Mouse (Mus musculus) kidney, embryonic 15.5 days (tissue): Measurements from ENCODE around the gene Ankrd50. TPM values are rescaled to one million over a fixed set of nuclear protein-coding genes. Genes with fewer than 3 reads are reported as not detected.

Experiments
- ATAC-seq: fragments of 200-750 bp; cut with Nextera tagmentation; replicated peaks from 2 replicates; pipeline ENCODE4 v1.8.0; 2017; ENCODE audit warnings: moderate TSS enrichment; ENCODE audit not compliant: low FRiP score
- H3K27ac ChIP-seq: fragments of 300-500 bp; sonication (generic); 2 replicates; pipeline ENCODE4 v1.5.1; 2015; ENCODE audit warnings: mild to moderate bottlenecking, inconsistent platforms
- H3K27me3 ChIP-seq: fragments of 300-500 bp; sonication (generic); 2 replicates; pipeline ENCODE4 v1.6.1; 2015; ENCODE audit warnings: inconsistent platforms
- H3K36me3 ChIP-seq: fragments of 300-500 bp; sonication (generic); 2 replicates; pipeline ENCODE4 v1.6.1; 2015; ENCODE audit warnings: inconsistent platforms
- H3K4me1 ChIP-seq: fragments of 300-500 bp; sonication (generic); 2 replicates; pipeline ENCODE4 v1.6.1; 2015; ENCODE audit warnings: inconsistent platforms
- H3K4me2 ChIP-seq: fragments of 300-500 bp; sonication (generic); 2 replicates; pipeline ENCODE4 v1.6.1; 2015; ENCODE audit warnings: moderate library complexity, mild to moderate bottlenecking, inconsistent platforms
- H3K4me3 ChIP-seq: fragments of 300-500 bp; sonication (generic); replicated peaks from 2 replicates; pipeline ENCODE4 v1.5.1; 2015; ENCODE audit warnings: mild to moderate bottlenecking, inconsistent platforms
- H3K9ac ChIP-seq: fragments of 300-500 bp; sonication (generic); 2 replicates; pipeline ENCODE4 v1.6.1; 2015; ENCODE audit warnings: mild to moderate bottlenecking, inconsistent platforms
- H3K9me3 ChIP-seq: fragments of 300-500 bp; sonication (generic); replicated peaks from 2 replicates; pipeline ENCODE4 v1.6.1; 2016; ENCODE audit warnings: inconsistent platforms
- WGBS: fragments of 180-500 bp; shearing (Covaris S2); methylation state at CpG from one replicate; pipeline ENCODE4 v1.1.7; 2015; ENCODE audit warnings: mixed read lengths; 5-methylcytosine and 5-hydroxymethylcytosine counted together
- polyA plus RNA-seq: library from polyadenylated mRNA; unstranded; fragments of >200 nt; fragmentation: Nextera tagmentation; extraction: Ambion mirVana; gene quantifications from 2 replicates; pipeline ENCODE4 v1.2.1, GENCODE M21; 2015

Ankrd50 gene
- polyA plus RNA-seq, 1 experiment from 2014 or later: 17.3 TPM

GRCm38 (mm10) chr3:38461742-38462141 is 22.9 kb downstream of the Ankrd50 start:
- no peaks in the 10 kb centered on the region for H3K9me3 ChIP-seq
- H3K27me3 ChIP-seq: no peaks in the 10 kb centered on the region
- H3K4me2 ChIP-seq: no peak overlapping the region
- H3K4me1 ChIP-seq: no peaks in the 10 kb centered on the region
- H3K36me3 ChIP-seq: peaks cover 71% of the 10 kb centered on the region
- ATAC-seq: no peak
- no peak overlapping the region for H3K9ac ChIP-seq
- H3K4me3 ChIP-seq: no peak overlapping the region
- no peak overlapping the region for H3K27ac ChIP-seq
- 85% methylated on average over 2 of the region's 2 CpGs for WGBS

DNA sequence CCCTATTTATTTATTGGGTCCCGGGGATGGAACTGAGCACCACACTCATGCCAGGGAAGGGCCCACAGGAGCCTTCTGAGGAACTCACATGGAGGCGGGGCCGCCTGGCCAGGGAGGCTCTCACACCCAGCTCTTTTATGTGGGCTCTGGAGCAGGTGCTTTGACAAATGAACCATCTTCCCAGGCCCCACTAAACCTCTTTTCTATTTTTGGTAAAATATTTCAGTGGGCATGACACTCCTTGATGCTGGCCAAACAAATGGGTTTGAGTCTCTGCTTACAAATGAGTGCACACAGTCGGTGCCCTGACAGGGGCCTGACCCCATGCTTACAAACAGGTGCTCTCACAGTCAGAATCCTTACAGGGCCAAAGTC is 24.4 kb downstream of the Ankrd50 start:
- WGBS: 88% methylated on average over 4 of the region's 4 CpGs
- Histone ChIP-seq H3K4me1 (no peaks in the 10 kb centered on the region), H3K27ac (no peak overlapping the region), H3K4me3 (no peak overlapping the region), H3K4me2 (no peak overlapping the region), H3K27me3 (no peaks in the 10 kb centered on the region), H3K9ac (no peak overlapping the region), H3K9me3 (no peaks in the 10 kb centered on the region), H3K36me3 (peaks cover 83% of the 10 kb centered on the region)
- ATAC-seq: no peak

DNA sequence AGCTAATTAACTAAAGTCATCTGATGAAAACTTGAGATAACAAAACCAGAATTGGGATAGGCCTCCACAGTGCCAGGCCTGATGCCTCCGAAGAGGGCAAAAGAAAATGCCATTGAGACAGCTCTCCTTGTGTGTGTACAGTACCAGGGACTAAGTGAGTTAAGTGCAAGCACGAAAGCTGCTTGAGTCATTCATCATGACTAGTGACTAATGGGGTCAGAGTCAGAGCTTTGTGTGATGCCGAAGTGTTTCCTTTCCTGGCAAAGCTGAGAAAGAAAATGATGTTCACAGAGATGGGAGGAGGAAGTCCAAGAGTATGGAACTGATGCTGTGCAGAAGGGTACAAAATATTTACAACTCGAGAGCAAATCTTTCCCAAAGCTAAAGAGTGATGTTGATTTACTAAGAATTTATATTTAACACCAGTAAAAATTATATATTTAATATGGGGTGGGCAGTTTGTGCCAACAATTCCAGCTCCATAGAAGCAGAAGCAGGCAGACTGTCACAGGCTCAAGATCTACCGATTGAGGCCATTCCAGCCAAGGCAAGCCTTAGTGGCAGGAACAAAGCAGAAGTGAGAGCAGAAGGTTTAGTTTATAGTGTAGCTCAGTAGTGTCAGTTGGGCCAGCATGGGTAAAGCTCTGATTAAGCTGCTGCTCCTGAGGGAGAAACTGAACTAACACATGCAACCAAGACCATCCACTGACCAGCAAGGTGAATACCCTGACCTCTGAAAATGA is 25.0 kb downstream of the Ankrd50 start:
- Histone ChIP-seq H3K36me3 (peaks cover 84% of the 10 kb centered on the region), H3K4me3 (no peak overlapping the region), H3K4me2 (no peak overlapping the region), H3K9ac (no peak overlapping the region), H3K27me3 (no peaks in the 10 kb centered on the region), H3K27ac (no peak overlapping the region), H3K9me3 (no peaks in the 10 kb centered on the region), H3K4me1 (no peaks in the 10 kb centered on the region)
- ATAC-seq: no peak
- WGBS: 63% methylated on average over 5 of the region's 5 CpGs

DNA sequence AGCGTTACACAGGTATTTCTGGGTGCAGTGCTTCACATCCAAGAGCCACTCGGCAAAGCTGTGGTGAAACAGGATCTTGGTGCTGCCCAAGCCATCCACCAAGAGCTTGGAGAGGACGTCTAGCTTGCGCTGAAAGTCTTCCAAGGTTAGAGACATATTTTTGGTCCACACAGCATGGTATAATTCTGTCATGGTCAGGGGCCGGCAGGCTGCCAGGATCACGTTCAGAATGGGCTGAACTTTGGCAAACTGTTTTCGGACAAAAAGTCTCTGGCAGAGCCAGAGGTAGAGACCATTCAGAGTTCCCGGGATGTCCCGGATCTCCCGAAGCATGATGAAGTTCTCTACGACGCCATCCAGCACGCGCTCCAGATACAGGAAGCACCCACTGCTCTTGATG is 27.6 kb downstream of the Ankrd50 start:
- WGBS: 95% methylated on average over 14 of the region's 14 CpGs
- ATAC-seq: no peak
- Histone ChIP-seq H3K4me2 (no peak overlapping the region), H3K36me3 (peaks cover 87% of the 10 kb centered on the region), H3K27ac (no peak overlapping the region), H3K9me3 (no peaks in the 10 kb centered on the region), H3K4me3 (no peak overlapping the region), H3K9ac (no peak overlapping the region), H3K27me3 (no peaks in the 10 kb centered on the region), H3K4me1 (no peaks in the 10 kb centered on the region)

- no peak overlapping the region for H3K9ac ChIP-seq
- no peak overlapping the region for H3K27ac ChIP-seq
- H3K27me3 ChIP-seq: no peaks in the 10 kb centered on the region
- no peak for ATAC-seq
- H3K4me3 ChIP-seq: no peak overlapping the region
- peaks cover 73% of the 10 kb centered on the region for H3K36me3 ChIP-seq
- no peaks in the 10 kb centered on the region for H3K9me3 ChIP-seq
- no peaks in the 10 kb centered on the region for H3K4me1 ChIP-seq
- 90% methylated on average over 9 of the region's 9 CpGs for WGBS
- no peak overlapping the region for H3K4me2 ChIP-seq
Measured at GRCm38 (mm10) chr3:38452199-38452598, 32.4 kb downstream of the Ankrd50 start.

DNA sequence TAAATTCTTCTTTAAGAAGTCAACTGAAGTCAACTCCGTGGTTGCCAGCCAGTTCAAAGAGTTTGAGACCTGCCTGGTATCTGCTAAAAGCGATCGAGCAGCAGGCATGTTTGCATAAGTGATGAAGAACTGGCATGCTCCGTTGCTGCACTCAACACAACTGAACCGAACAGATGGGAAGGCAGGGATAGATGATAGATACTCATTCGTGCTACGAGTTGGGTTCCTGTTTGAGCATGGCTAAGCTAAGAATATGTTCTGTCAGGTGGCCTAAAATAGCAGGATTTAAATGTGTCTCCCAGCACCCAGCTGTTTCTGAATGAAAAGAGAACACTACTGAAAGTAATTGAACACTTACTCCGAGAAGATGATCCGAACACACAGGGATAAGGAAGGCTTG is 38.1 kb downstream of the Ankrd50 start:
- WGBS: 91% methylated on average over 9 of the region's 9 CpGs
- Histone ChIP-seq H3K4me1 (no peaks in the 10 kb centered on the region), H3K27me3 (no peaks in the 10 kb centered on the region), H3K36me3 (peaks cover 19% of the 10 kb centered on the region), H3K4me2 (no peak overlapping the region), H3K4me3 (no peak overlapping the region), H3K9ac (no peak overlapping the region), H3K9me3 (no peaks in the 10 kb centered on the region), H3K27ac (no peak overlapping the region)
- no peak for ATAC-seq

DNA sequence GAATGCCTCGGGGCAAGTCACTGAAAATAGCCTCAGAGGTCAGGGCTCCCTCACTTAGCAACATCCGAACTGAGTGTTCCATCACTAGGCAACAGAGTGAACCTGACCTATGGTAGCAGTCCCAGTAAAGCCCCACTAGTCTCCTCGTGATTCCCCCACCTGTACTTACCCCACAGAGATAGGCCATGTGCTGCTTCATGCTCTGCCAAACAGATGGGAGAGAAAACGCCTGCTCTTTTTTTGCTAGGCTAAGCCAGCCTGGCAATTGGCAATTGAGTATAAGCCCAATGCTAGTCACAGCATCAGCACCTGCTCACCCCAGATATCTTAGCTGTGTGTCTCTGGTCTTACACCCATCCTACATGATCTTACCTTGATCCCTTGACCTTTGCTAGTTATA is 40.8 kb downstream of the Ankrd50 start:
- Histone ChIP-seq H3K36me3 (no peaks in the 10 kb centered on the region), H3K9ac (no peak overlapping the region), H3K4me1 (no peaks in the 10 kb centered on the region), H3K27me3 (no peaks in the 10 kb centered on the region), H3K27ac (no peak overlapping the region), H3K4me3 (no peak overlapping the region), H3K4me2 (no peak overlapping the region), H3K9me3 (no peaks in the 10 kb centered on the region)
- 64% methylated on average over 4 of the region's 4 CpGs for WGBS
- no peak for ATAC-seq

DNA sequence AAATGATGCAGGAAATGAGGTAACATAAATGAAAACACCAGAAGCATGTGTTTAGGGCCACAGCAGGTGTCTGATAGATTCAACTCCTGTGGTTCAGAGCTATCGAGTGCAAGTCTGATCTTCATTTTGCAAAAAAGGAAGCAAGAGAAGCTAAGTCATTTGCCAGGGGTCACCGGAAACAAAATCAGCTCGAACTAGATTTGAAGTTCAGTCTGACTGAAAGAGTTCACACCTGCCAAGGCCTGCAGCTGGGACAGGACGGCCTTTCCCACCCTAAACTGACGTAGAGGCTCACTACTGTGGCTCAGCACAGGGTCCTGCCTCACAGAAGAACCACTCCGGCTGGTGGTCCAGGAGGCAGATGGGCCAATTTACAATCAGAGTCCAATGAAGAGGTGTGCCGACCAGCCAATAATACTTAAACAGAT is 44.1 kb downstream of the Ankrd50 start:
- no peak overlapping the region for H3K27ac ChIP-seq
- no peaks in the 10 kb centered on the region for H3K9me3 ChIP-seq
- no peak for ATAC-seq
- H3K4me1 ChIP-seq: no peaks in the 10 kb centered on the region
- no peaks in the 10 kb centered on the region for H3K36me3 ChIP-seq
- WGBS: 51% methylated on average over 7 of the region's 7 CpGs
- no peaks in the 10 kb centered on the region for H3K27me3 ChIP-seq
- no peak overlapping the region for H3K9ac ChIP-seq
- no peak overlapping the region for H3K4me2 ChIP-seq
- no peak overlapping the region for H3K4me3 ChIP-seq

- Histone ChIP-seq H3K36me3 (no peaks in the 10 kb centered on the region), H3K4me1 (0 out of 2 replicates have a peak, but pooled peaks cover 4% of the 10 kb centered on the region), H3K4me3 (no peak overlapping the region), H3K27ac (no peak overlapping the region), H3K27me3 (no peaks in the 10 kb centered on the region), H3K9ac (no peak overlapping the region), H3K4me2 (no peak overlapping the region), H3K9me3 (no peaks in the 10 kb centered on the region)
- ATAC-seq: no peak
- WGBS: 93% methylated on average over 3 of the region's 3 CpGs
Measured at GRCm38 (mm10) chr3:38436596-38436995, 48.0 kb downstream of the Ankrd50 start.

DNA sequence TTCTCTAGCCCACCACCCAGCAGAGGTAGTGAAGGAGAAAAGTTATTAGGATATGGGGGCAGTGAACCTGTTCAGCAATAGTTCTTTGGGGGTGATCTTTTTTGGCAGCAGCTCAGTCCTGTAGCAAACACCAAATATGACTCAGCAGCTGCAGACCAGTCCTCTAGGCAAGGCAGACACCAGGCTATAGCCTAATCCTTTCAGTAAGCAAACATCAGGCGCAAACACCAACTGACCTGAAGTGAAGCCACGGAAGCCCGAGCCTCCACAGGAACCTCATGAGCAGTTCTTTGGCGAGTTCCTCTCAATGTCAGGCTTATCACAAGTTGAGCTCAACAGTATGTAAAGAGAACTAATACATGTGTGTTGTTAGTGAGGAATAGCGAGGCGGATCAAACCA is 48.8 kb downstream of the Ankrd50 start:
- WGBS: 86% methylated on average over 6 of the region's 6 CpGs
- Histone ChIP-seq H3K4me1 (0 out of 2 replicates have a peak, but pooled peaks cover 4% of the 10 kb centered on the region), H3K9ac (no peak overlapping the region), H3K27ac (no peak overlapping the region), H3K4me3 (no peak overlapping the region), H3K9me3 (no peaks in the 10 kb centered on the region), H3K36me3 (no peaks in the 10 kb centered on the region), H3K27me3 (no peaks in the 10 kb centered on the region), H3K4me2 (no peak overlapping the region)
- ATAC-seq: no peak

- Histone ChIP-seq H3K4me3 (no peak overlapping the region), H3K36me3 (no peaks in the 10 kb centered on the region), H3K4me1 (0 out of 2 replicates have a peak, but pooled peaks cover 4% of the 10 kb centered on the region), H3K4me2 (no peak overlapping the region), H3K9ac (no peak overlapping the region), H3K9me3 (no peaks in the 10 kb centered on the region), H3K27ac (no peak overlapping the region), H3K27me3 (no peaks in the 10 kb centered on the region)
- 95% methylated on average over 2 of the region's 2 CpGs for WGBS
- no peak for ATAC-seq
Measured at GRCm38 (mm10) chr3:38434486-38434885, 50.2 kb downstream of the Ankrd50 start.

- Histone ChIP-seq H3K27ac (no peak overlapping the region), H3K4me3 (no peak overlapping the region), H3K4me2 (no peak overlapping the region), H3K9me3 (no peaks in the 10 kb centered on the region), H3K4me1 (0 out of 2 replicates have a peak, but pooled peaks cover 4% of the 10 kb centered on the region), H3K36me3 (no peaks in the 10 kb centered on the region), H3K27me3 (no peaks in the 10 kb centered on the region), H3K9ac (no peak overlapping the region)
- ATAC-seq: no peak
- 36% methylated on average over 11 of the region's 11 CpGs for WGBS
Measured at GRCm38 (mm10) chr3:38433495-38434464, 50.9 kb downstream of the Ankrd50 start.
